Mouse (Mus musculus): Measurements from ENCODE around the gene Axl.

The Axl gene

GRCm38 (mm10) chr7:25788220-25789128 lies at the start of gene Axl:
Axl (minus strand) TSS chr7:25788705.
- no peak for DNase-seq (ENCODE audit: low read depth in 2 of 2, low spot score in 2 of 2)

- peak; percentile 56 to 69 for DNase-seq (ENCODE audit: low read depth in 2 of 2, low spot score in 2 of 2)
These were observed 46.8 kb upstream of the Axl start for GRCm38 (mm10) chr7:25835188-25835891.

- no peak for DNase-seq (ENCODE audit: low read depth in 2 of 2, low spot score in 2 of 2)
These were observed 43.3 kb upstream of the Axl start for GRCm38 (mm10) chr7:25831557-25832530.

- DNase-seq (ENCODE audit: low read depth in 2 of 2, low spot score in 2 of 2): no peak
These were observed 41.7 kb upstream of the Axl start for GRCm38 (mm10) chr7:25830251-25830650.

GRCm38 (mm10) chr7:25827199-25827598 lies 38.7 kb upstream of the Axl start:
- peak in 1 of 2 experiments; percentile 21 for DNase-seq (ENCODE audit: low read depth in 2 of 2, low spot score in 2 of 2)

GRCm38 (mm10) chr7:25826029-25826428 lies 37.5 kb upstream of the Axl start:
- no peak for DNase-seq (ENCODE audit: low read depth in 2 of 2, low spot score in 2 of 2)

- DNase-seq (ENCODE audit: low read depth in 2 of 2, low spot score in 2 of 2): no peak
These were observed 36.5 kb upstream of the Axl start for GRCm38 (mm10) chr7:25825043-25825442.

- DNase-seq (ENCODE audit: low read depth in 2 of 2, low spot score in 2 of 2): peak; percentile 35 to 40
These were observed 27.9 kb upstream of the Axl start, which contains the start of gene Cyp2s1 for GRCm38 (mm10) chr7:25816241-25816919. Cyp2s1 (minus strand) TSS chr7:25816913.

- no peak for DNase-seq (ENCODE audit: low read depth in 2 of 2, low spot score in 2 of 2)
These were observed 27.1 kb upstream of the Axl start for GRCm38 (mm10) chr7:25815571-25815970.

- no peak for DNase-seq (ENCODE audit: low read depth in 2 of 2, low spot score in 2 of 2)
These were observed 26.2 kb upstream of the Axl start for GRCm38 (mm10) chr7:25814711-25815110.

- DNase-seq (ENCODE audit: low read depth in 2 of 2, low spot score in 2 of 2): no peak
These were observed 23.7 kb upstream of the Axl start for GRCm38 (mm10) chr7:25812195-25812594.

- no peak for DNase-seq (ENCODE audit: low read depth in 2 of 2, low spot score in 2 of 2)
These were observed 23.2 kb upstream of the Axl start for GRCm38 (mm10) chr7:25811716-25812115.

- peak; percentile 66 to 72 for DNase-seq (ENCODE audit: low read depth in 2 of 2, low spot score in 2 of 2)
These were observed 17.3 kb upstream of the Axl start for GRCm38 (mm10) chr7:25805631-25806343.

GRCm38 (mm10) chr7:25804792-25805191 lies 16.3 kb upstream of the Axl start:
- no peak for DNase-seq (ENCODE audit: low read depth in 2 of 2, low spot score in 2 of 2)

- no peak for DNase-seq (ENCODE audit: low read depth in 2 of 2, low spot score in 2 of 2)
These were observed 15.0 kb upstream of the Axl start for GRCm38 (mm10) chr7:25803460-25803859.

GRCm38 (mm10) chr7:25802241-25803125 lies 14.0 kb upstream of the Axl start:
- DNase-seq (ENCODE audit: low read depth in 2 of 2, low spot score in 2 of 2): no peak

- DNase-seq (ENCODE audit: low read depth in 2 of 2, low spot score in 2 of 2): no peak
These were observed 12.5 kb upstream of the Axl start for GRCm38 (mm10) chr7:25801031-25801430.

- DNase-seq (ENCODE audit: low read depth in 2 of 2, low spot score in 2 of 2): no peak
These were observed 10.9 kb upstream of the Axl start for GRCm38 (mm10) chr7:25799369-25799768.

GRCm38 (mm10) chr7:25798540-25798939 lies 10.0 kb upstream of the Axl start:
- no peak for DNase-seq (ENCODE audit: low read depth in 2 of 2, low spot score in 2 of 2)

Measured in CD8-positive naive resting alpha-beta T cell, adult 2 months (primary cell).